8 mouse cellular contexts compared by ENCODE assay signal in the genomic region with DNA sequence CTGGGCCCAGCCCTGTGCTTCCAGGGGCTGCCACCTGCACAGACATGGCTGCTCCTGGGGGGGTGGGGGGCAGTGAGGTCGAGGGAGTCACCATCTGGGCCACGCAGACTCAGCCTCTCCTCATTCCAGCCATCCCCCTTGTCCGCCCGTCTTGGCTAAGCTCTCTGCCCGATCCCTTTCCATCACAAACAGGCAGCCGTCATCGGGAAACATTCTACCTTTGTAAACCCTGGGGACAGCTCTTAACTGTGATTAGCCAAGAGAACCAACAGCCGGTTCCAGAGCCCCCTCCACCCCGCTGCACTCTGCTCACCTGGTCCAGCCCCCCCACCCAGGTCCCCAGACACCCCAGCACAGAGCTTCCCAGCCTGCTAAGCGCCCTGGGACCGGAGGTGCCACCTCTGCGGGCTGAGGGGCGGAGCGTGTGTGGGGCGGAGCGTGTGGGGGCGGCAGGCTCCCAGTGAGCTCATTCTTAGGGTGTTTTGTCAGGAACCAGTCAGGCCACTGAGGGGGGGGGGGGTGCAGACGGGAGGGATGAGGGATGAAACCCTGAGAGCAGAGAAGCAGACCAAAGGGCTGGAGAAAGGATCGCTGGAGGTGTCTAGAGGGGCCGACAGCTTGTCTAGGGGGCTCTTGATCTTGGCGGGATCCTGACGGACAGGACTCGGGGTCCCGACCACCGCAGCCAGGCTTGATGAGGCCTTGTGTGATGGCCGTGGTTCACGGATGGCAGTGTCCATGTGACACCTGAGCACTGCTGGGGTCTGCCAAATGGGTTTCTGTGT. TPM values are rescaled to one million over a fixed set of nuclear protein-coding genes. Genes with fewer than 3 reads are reported as not detected.
DNase-seq lines count a peak whose midpoint lies in the region; ATAC-seq and TF ChIP-seq lines count a peak whose summit lies in the region.

No protein-coding gene starts in this region.

- intact Hi-C loops in left cerebral cortex, adult 2 months (cut with DNase I), result no loop called here

- H3K79me2 ChIP-seq in MEL (ENCODE audit: control insufficient read depth, insufficient read depth, low read length, poor library complexity), result no peaks in the 10 kb centered on the region

- H3K9ac ChIP-seq in MEL (ENCODE audit: control insufficient read depth, low read depth, low read length, poor library complexity, severe bottlenecking), result no peak overlapping the region

- DNase-seq in MEL (ENCODE audit: low read depth, low spot score), result peak; percentile 42
- DNase-seq in heart, postnatal 4 days, result peak; percentile 53
- DNase-seq in limb, embryonic 10.5 days (ENCODE audit: low spot score), result peak; percentile 62
- DNase-seq in mesoderm, embryonic 11.5 days (ENCODE audit: low read depth, low spot score), result peak; percentile 42
- peak; percentile 55 to 61 for DNase-seq in thymus, postnatal 10 days (ENCODE audit: low spot score in 2 of 2)
- DNase-seq in layer of hippocampus, adult 18-20 months (ENCODE audit: low spot score in 2 of 2), result no peak
- no peak for DNase-seq in left cerebral cortex, adult 2 months (ENCODE audit: extremely low spot score in 1 of 2, low spot score in 2 of 2)

- H3K4me1 ChIP-seq in MEL (ENCODE audit: control insufficient read depth in 1 of 2, insufficient read depth in 2 of 2, low read length in 2 of 2), result peaks cover 0 to 11% of the 10 kb centered on the region in 2 experiments; a peak in 3 of 4 replicates
- H3K4me1 ChIP-seq in limb, embryonic 10.5 days, result peaks cover 20% of the 10 kb centered on the region

- no peak for TF ChIP-seq RAD21 in MEL (IDR thresholded peaks at IDR 0.05; ENCODE audit: low read depth, low read length)

- TF ChIP-seq POLR2A in MEL (IDR thresholded peaks at IDR 0.05; ENCODE audit: control insufficient read depth in 1 of 2, insufficient read depth in 1 of 2, low read depth in 1 of 2, low read length in 2 of 2, poor library complexity in 1 of 2), result no peak

- H3K4me3 ChIP-seq in MEL (ENCODE audit: control insufficient read depth in 1 of 2, insufficient read depth in 1 of 2, low read depth in 2 of 2, low read length in 2 of 2), result peak overlapping the region; percentile 7 to 47; a peak in 2 of 4 replicates
- peak overlapping the region; percentile 48 for H3K4me3 ChIP-seq in limb, embryonic 10.5 days
- H3K4me3 ChIP-seq in left cerebral cortex, adult 2 months, result no peak overlapping the region

- ATAC-seq in common myeloid progenitor, adult 5-6 weeks (replicated peaks; ENCODE audit: low read depth, poor library complexity, severe bottlenecking), result peak; percentile 66

- 4% methylated on average over 27 of the region's 27 CpGs for WGBS in limb, embryonic 10.5 days

- no peak overlapping the region for H3K27ac ChIP-seq in MEL (ENCODE audit: control insufficient read depth, low read depth, low read length)
- H3K27ac ChIP-seq in limb, embryonic 10.5 days, result peak overlapping the region; percentile 46
- no peak overlapping the region for H3K27ac ChIP-seq in left cerebral cortex, adult 2 months

- no peak for TF ChIP-seq CTCF in MEL (IDR thresholded peaks at IDR 0.05 in 2 of 3, conservative IDR thresholded peaks at IDR 0.05 in 1 of 3; ENCODE audit: control insufficient read depth in 1 of 3, insufficient read depth in 1 of 3, low read depth in 2 of 3, low read length in 3 of 3, poor library complexity in 1 of 3, severe bottlenecking in 1 of 3)
- TF ChIP-seq CTCF in left cerebral cortex, adult 2 months (IDR thresholded peaks at IDR 0.05), result no peak

- H3K27me3 ChIP-seq in MEL (ENCODE audit: control insufficient read depth in 1 of 2, insufficient read depth in 2 of 2, low read length in 2 of 2), result no peaks in the 10 kb centered on the region
- peaks cover 71% of the 10 kb centered on the region for H3K27me3 ChIP-seq in limb, embryonic 10.5 days (ENCODE audit: low read depth, poor library complexity, severe bottlenecking)

- H3K9me3 ChIP-seq in MEL (replicated peaks; ENCODE audit: insufficient read depth, low read length), result no peaks in the 10 kb centered on the region
- peaks cover 5% of the 10 kb centered on the region for H3K9me3 ChIP-seq in limb, embryonic 10.5 days (replicated peaks)

- H3K36me3 ChIP-seq in MEL (ENCODE audit: control insufficient read depth in 1 of 2, insufficient read depth in 2 of 2, low read length in 2 of 2), result no peaks in the 10 kb centered on the region; a peak in 1 of 4 replicates
- H3K36me3 ChIP-seq in limb, embryonic 10.5 days, result peaks cover 12% of the 10 kb centered on the region

- no peak for TF ChIP-seq EP300 in MEL (IDR thresholded peaks at IDR 0.05; ENCODE audit: low read depth in 1 of 2, low read length in 2 of 2)

TF ChIP-seq in MEL, 35 proteins besides CTCF, POLR2A, EP300 and RAD21:
- TF ChIP-seq ETS1 (IDR thresholded peaks at IDR 0.05; ENCODE audit: low read depth, low read length), result no peak
- no peak for TF ChIP-seq UBTF (IDR thresholded peaks at IDR 0.05; ENCODE audit: borderline replicate concordance, insufficient read depth, low read depth, low read length)
- no peak for TF ChIP-seq CHD2 (IDR thresholded peaks at IDR 0.05; ENCODE audit: low read length)
- TF ChIP-seq MAX (IDR thresholded peaks at IDR 0.05; ENCODE audit: low read length), result no peak
- TF ChIP-seq MAFK (IDR thresholded peaks at IDR 0.05; ENCODE audit: borderline replicate concordance, low read depth, low read length), result no peak
- no peak for TF ChIP-seq CHD1 (IDR thresholded peaks at IDR 0.05; ENCODE audit: low read depth, low read length)
- TF ChIP-seq MAZ (IDR thresholded peaks at IDR 0.05; ENCODE audit: low read depth, low read length), result no peak
- no peak for TF ChIP-seq GABPA (IDR thresholded peaks at IDR 0.05; ENCODE audit: low read depth, low read length)
- no peak for TF ChIP-seq HCFC1 (IDR thresholded peaks at IDR 0.05; ENCODE audit: low read depth, low read length)
- no peak for TF ChIP-seq USF1 (IDR thresholded peaks at IDR 0.05; ENCODE audit: low read depth, low read length)
- TF ChIP-seq NELFE (IDR thresholded peaks at IDR 0.05; ENCODE audit: low read depth, low read length), result no peak
- TF ChIP-seq JUND (IDR thresholded peaks at IDR 0.05; ENCODE audit: low read depth, low read length), result no peak
- no peak for TF ChIP-seq GATA1 (IDR thresholded peaks at IDR 0.05; ENCODE audit: low read depth, low read length)
- no peak for TF ChIP-seq KAT2A (conservative IDR thresholded peaks at IDR 0.05; ENCODE audit: low read depth, low read length)
- no peak for TF ChIP-seq MXI1 (IDR thresholded peaks at IDR 0.05; ENCODE audit: low read depth, low read length)
- no peak for TF ChIP-seq ZC3H11A (IDR thresholded peaks at IDR 0.05; ENCODE audit: low read depth, low read length)
- no peak for TF ChIP-seq RCOR1 (IDR thresholded peaks at IDR 0.05; ENCODE audit: low read depth, low read length)

RNA-seq across cellular contexts. Expression of a gene that starts 4.2 kb away (rescaled TPM):
- 2.7 and 3.6 TPM in 2 replicates for total RNA-seq in MEL (2012; rRNA removed)
- under 1 TPM in 1 of 2 experiments, not detected in 1; 0.42 TPM for polyA plus RNA-seq in MEL (2012; ENCODE audit: insufficient read depth in 1 of 2, insufficient read length in 2 of 2, low read depth in 1 of 2, low replicate concordance in 2 of 2, missing spikeins in 1 of 2)
- total RNA-seq in common myeloid progenitor, adult 5-6 weeks (2017), result not detected in 2 replicates
- under 1 TPM; 0.33 to 0.36 TPM for total RNA-seq in heart, postnatal 4 days (2021)
- 3.3 and 4.4 TPM in 2 replicates for polyA plus RNA-seq in limb, embryonic 10.5 days (2016; fragmentation: Nextera tagmentation; extraction: Ambion mirVana)
- 1 to 10 TPM; 4.5 to 5.5 TPM for total RNA-seq in layer of hippocampus, adult 18-20 months (2021)
- 1 to 10 TPM; 2.4 to 4.1 TPM for total RNA-seq in left cerebral cortex, adult 2 months (2021)

RNA-seq across cellular contexts. Expression of a gene that starts 4.9 kb away (rescaled TPM):
- total RNA-seq in MEL (2012; rRNA removed), result not detected in 2 replicates
- polyA plus RNA-seq in MEL (2012; ENCODE audit: insufficient read depth in 1 of 2, insufficient read length in 2 of 2, low read depth in 1 of 2, low replicate concordance in 2 of 2, missing spikeins in 1 of 2), result not detected
- total RNA-seq in common myeloid progenitor, adult 5-6 weeks (2017), result 1.5 and 3.6 TPM in 2 replicates
- total RNA-seq in heart, postnatal 4 days (2021), result 1,000 to 10,000 TPM; 2,784 to 3,078 TPM
- not detected in 2 replicates for polyA plus RNA-seq in limb, embryonic 10.5 days (2016; fragmentation: Nextera tagmentation; extraction: Ambion mirVana)
- not detected for total RNA-seq in layer of hippocampus, adult 18-20 months (2021)
- total RNA-seq in left cerebral cortex, adult 2 months (2021), result not detected

RNA-seq across cellular contexts. Expression of a gene that starts 17.9 kb away (rescaled TPM):
- total RNA-seq in MEL (2012; rRNA removed), result 29.4 and 34.4 TPM in 2 replicates
- 10 to 100 TPM in 1 of 2 experiments, not detected in 1; 44.5 TPM for polyA plus RNA-seq in MEL (2012; ENCODE audit: insufficient read depth in 1 of 2, insufficient read length in 2 of 2, low read depth in 1 of 2, low replicate concordance in 2 of 2, missing spikeins in 1 of 2)
- 25.8 and 30.3 TPM in 2 replicates for total RNA-seq in common myeloid progenitor, adult 5-6 weeks (2017)
- 10 to 100 TPM; 13.8 to 18.6 TPM for total RNA-seq in heart, postnatal 4 days (2021)
- 25.6 and 26.6 TPM in 2 replicates for polyA plus RNA-seq in limb, embryonic 10.5 days (2016; fragmentation: Nextera tagmentation; extraction: Ambion mirVana)
- 10 to 100 TPM; 37.5 to 38.3 TPM for total RNA-seq in layer of hippocampus, adult 18-20 months (2021)
- total RNA-seq in left cerebral cortex, adult 2 months (2021), result 10 to 100 TPM; 37.2 TPM

RNA-seq across cellular contexts. Expression of a gene that starts 40.1 kb away (rescaled TPM):
- total RNA-seq in MEL (2012; rRNA removed), result 1.0 and 1.5 TPM in 2 replicates
- 10 to 100 TPM in 1 of 2 experiments, not detected in 1; 15.9 TPM for polyA plus RNA-seq in MEL (2012; ENCODE audit: insufficient read depth in 1 of 2, insufficient read length in 2 of 2, low read depth in 1 of 2, low replicate concordance in 2 of 2, missing spikeins in 1 of 2)
- total RNA-seq in common myeloid progenitor, adult 5-6 weeks (2017), result 0.82 and 0.96 TPM in 2 replicates
- total RNA-seq in heart, postnatal 4 days (2021), result 10 to 100 TPM; 39.0 to 47.2 TPM
- 6.5 and 7.0 TPM in 2 replicates for polyA plus RNA-seq in limb, embryonic 10.5 days (2016; fragmentation: Nextera tagmentation; extraction: Ambion mirVana)
- 1 to 10 TPM; 6.3 to 7.8 TPM for total RNA-seq in layer of hippocampus, adult 18-20 months (2021)
- total RNA-seq in left cerebral cortex, adult 2 months (2021), result 1 to 10 TPM; 7.7 to 7.8 TPM

RNA-seq across cellular contexts. Expression of a gene that starts 40.4 kb away (rescaled TPM):
- total RNA-seq in MEL (2012; rRNA removed), result 26.2 and 43.9 TPM in 2 replicates
- polyA plus RNA-seq in MEL (2012; ENCODE audit: insufficient read depth in 1 of 2, insufficient read length in 2 of 2, low read depth in 1 of 2, low replicate concordance in 2 of 2, missing spikeins in 1 of 2), result 10 to 100 TPM in 1 of 2 experiments, not detected in 1; 49.8 TPM
- total RNA-seq in common myeloid progenitor, adult 5-6 weeks (2017), result 23.2 and 27.6 TPM in 2 replicates
- total RNA-seq in heart, postnatal 4 days (2021), result 1 to 10 TPM; 9.0 to 9.5 TPM
- 28.3 and 31.4 TPM in 2 replicates for polyA plus RNA-seq in limb, embryonic 10.5 days (2016; fragmentation: Nextera tagmentation; extraction: Ambion mirVana)
- 10 to 100 TPM; 19.9 to 21.0 TPM for total RNA-seq in layer of hippocampus, adult 18-20 months (2021)
- 10 to 100 TPM; 17.0 to 17.8 TPM for total RNA-seq in left cerebral cortex, adult 2 months (2021)

Comparison
In these comparisons a context has a peak if more than half of its experiments do, and no peak if none do; other contexts are left out.
1. DNase-seq: peak in MEL (single experiment), heart, postnatal 4 days (single experiment), limb, embryonic 10.5 days (single experiment), mesoderm, embryonic 11.5 days (single experiment) and thymus, postnatal 10 days (2 of 2); none in layer of hippocampus, adult 18-20 months (0 of 2) and left cerebral cortex, adult 2 months (0 of 2).
2. RNA of a gene that starts 4.9 kb away (total RNA-seq): 2,784 to 3,078 TPM in heart, postnatal 4 days; 1.5 to 3.6 TPM in common myeloid progenitor, adult 5-6 weeks, not detected in layer of hippocampus, adult 18-20 months, not detected in left cerebral cortex, adult 2 months and not detected in MEL; every median in the first group is over 100 times any median in the second.